Mouse (Mus musculus) intestine, embryonic 15.5 days (tissue): ENCODE results near the gene Sh3glb2. TPM values are rescaled to one million over a fixed set of nuclear protein-coding genes. Genes with fewer than 3 reads are reported as not detected.
A peak's percentile ranks its signal among the peaks of the same experiment; 100 is the strongest.

Experiments used
- ATAC-seq: fragments of 200-750 bp; cut with Nextera tagmentation; 2 replicates; pipeline ENCODE4 v1.8.0; 2017; ENCODE audit warnings: moderate TSS enrichment, moderate library complexity
- H3K27ac ChIP-seq: fragments of 300-500 bp; sonication (generic); 2 replicates; pipeline ENCODE4 v1.5.1; 2015; ENCODE audit warnings: mild to moderate bottlenecking, inconsistent platforms
- H3K27me3 ChIP-seq: fragments of 300-500 bp; sonication (generic); replicated peaks from 2 replicates; pipeline ENCODE4 v1.6.1; 2015; ENCODE audit warnings: inconsistent platforms
- H3K36me3 ChIP-seq: fragments of 300-500 bp; sonication (generic); 2 replicates; pipeline ENCODE4 v1.6.1; 2015; ENCODE audit warnings: inconsistent platforms
- H3K4me1 ChIP-seq: fragments of 300-500 bp; sonication (generic); replicated peaks from 2 replicates; pipeline ENCODE4 v1.6.1; 2015; ENCODE audit warnings: inconsistent platforms
- H3K4me2 ChIP-seq: fragments of 300-500 bp; sonication (generic); replicated peaks from 2 replicates; pipeline ENCODE4 v1.6.1; 2015; ENCODE audit warnings: mild to moderate bottlenecking, inconsistent platforms
- H3K4me3 ChIP-seq: fragments of 300-500 bp; sonication (generic); replicated peaks from 2 replicates; pipeline ENCODE4 v1.5.1; 2015; ENCODE audit warnings: inconsistent platforms
- H3K9ac ChIP-seq: fragments of 300-500 bp; sonication (generic); 2 replicates; pipeline ENCODE4 v1.6.1; 2015; ENCODE audit warnings: inconsistent platforms
- H3K9me3 ChIP-seq: fragments of 300-500 bp; sonication (generic); 2 replicates; pipeline ENCODE4 v1.6.1; 2016; ENCODE audit warnings: inconsistent platforms
- WGBS: fragments of 180-500 bp; shearing (Covaris S2); methylation state at CpG from one replicate; pipeline ENCODE4 v1.1.7; 2015; 5-methylcytosine and 5-hydroxymethylcytosine counted together
- polyA plus RNA-seq: library from polyadenylated mRNA; unstranded; fragments of >200 nt; fragmentation: Nextera tagmentation; extraction: Ambion mirVana; gene quantifications from 2 replicates; pipeline ENCODE4 v1.2.1, GENCODE M21; 2015

The Sh3glb2 gene
- polyA plus RNA-seq, 1 experiment from 2014 or later: 68.4 TPM

GRCm38 (mm10) chr2:30375893-30376292 lies 16.8 kb upstream of the Sh3glb2 start:
- ATAC-seq: no peak
- H3K27me3 ChIP-seq: no peaks in the 10 kb centered on the region
- no peaks in the 10 kb centered on the region for H3K4me1 ChIP-seq
- no peak overlapping the region for H3K9ac ChIP-seq
- H3K27ac ChIP-seq: no peak overlapping the region
- H3K4me2 ChIP-seq: no peak overlapping the region
- no peak overlapping the region for H3K4me3 ChIP-seq
- H3K36me3 ChIP-seq: peaks cover 49% of the 10 kb centered on the region
- H3K9me3 ChIP-seq: no peaks in the 10 kb centered on the region
- WGBS: 91% methylated on average over 10 of the region's 10 CpGs

DNA sequence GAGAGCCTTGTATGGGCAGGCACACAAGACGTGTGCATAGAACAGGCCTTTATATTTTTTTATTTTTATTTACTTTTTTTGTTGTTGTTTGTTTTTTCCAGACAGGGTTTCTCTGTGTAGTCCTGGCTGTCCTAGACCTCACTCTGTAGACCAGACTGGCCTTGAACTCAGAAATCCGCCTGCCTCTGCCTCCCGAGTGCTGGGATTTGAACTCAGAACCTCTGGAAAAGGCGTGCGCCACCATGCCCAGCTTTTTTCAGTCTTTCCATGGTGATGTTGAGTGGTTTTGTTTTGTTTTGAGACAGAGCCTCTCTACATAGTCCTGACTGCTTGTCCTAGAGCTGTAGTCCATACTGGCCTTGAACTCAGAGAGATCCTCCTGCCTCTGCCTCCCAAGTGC lies 13.6 kb upstream of the Sh3glb2 start:
- 95% methylated on average over 5 of the region's 5 CpGs for WGBS
- no peaks in the 10 kb centered on the region for H3K4me1 ChIP-seq
- no peak for ATAC-seq
- H3K27me3 ChIP-seq: no peaks in the 10 kb centered on the region
- no peak overlapping the region for H3K9ac ChIP-seq
- peaks cover 64% of the 10 kb centered on the region for H3K36me3 ChIP-seq
- no peaks in the 10 kb centered on the region for H3K9me3 ChIP-seq
- no peak overlapping the region for H3K4me2 ChIP-seq
- H3K4me3 ChIP-seq: no peak overlapping the region
- no peak overlapping the region for H3K27ac ChIP-seq

GRCm38 (mm10) chr2:30371544-30371943 lies 12.4 kb upstream of the Sh3glb2 start:
- no peak overlapping the region for H3K9ac ChIP-seq
- no peak overlapping the region for H3K4me2 ChIP-seq
- WGBS: 95% methylated on average over 8 of the region's 8 CpGs
- H3K27me3 ChIP-seq: no peaks in the 10 kb centered on the region
- no peak for ATAC-seq
- H3K9me3 ChIP-seq: no peaks in the 10 kb centered on the region
- H3K27ac ChIP-seq: no peak overlapping the region
- no peak overlapping the region for H3K4me3 ChIP-seq
- H3K4me1 ChIP-seq: no peaks in the 10 kb centered on the region
- H3K36me3 ChIP-seq: peaks cover 63% of the 10 kb centered on the region

DNA sequence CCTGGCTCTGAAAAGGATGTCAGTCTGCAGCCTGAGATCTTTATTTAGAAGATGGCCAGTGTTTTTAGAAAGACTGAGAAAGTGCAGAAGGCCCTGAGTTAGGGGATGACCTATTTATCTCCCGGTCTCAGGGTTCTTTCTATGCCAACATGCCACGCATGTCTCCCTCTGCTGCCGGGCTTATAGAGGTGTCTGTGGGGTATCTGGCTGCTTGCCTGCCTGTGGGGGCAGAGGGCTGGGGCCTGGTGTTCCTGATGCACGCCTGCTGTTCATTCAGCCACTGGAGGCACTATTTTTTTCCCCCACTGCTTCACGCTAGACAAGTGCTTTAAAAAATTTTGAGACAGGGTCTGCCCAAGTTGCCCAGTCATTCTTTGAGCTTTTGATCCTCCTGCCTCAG lies 7.1 kb upstream of the Sh3glb2 start:
- no peak overlapping the region for H3K9ac ChIP-seq
- H3K27me3 ChIP-seq: no peaks in the 10 kb centered on the region
- H3K36me3 ChIP-seq: peaks cover 34% of the 10 kb centered on the region
- no peaks in the 10 kb centered on the region for H3K9me3 ChIP-seq
- no peak overlapping the region for H3K27ac ChIP-seq
- 70% methylated on average over 5 of the region's 5 CpGs for WGBS
- no peak for ATAC-seq
- no peak overlapping the region for H3K4me2 ChIP-seq
- peaks cover 17% of the 10 kb centered on the region for H3K4me1 ChIP-seq
- no peak overlapping the region for H3K4me3 ChIP-seq

GRCm38 (mm10) chr2:30365281-30366069 lies 6.3 kb upstream of the Sh3glb2 start:
- no peaks in the 10 kb centered on the region for H3K9me3 ChIP-seq
- H3K4me1 ChIP-seq: peaks cover 19% of the 10 kb centered on the region
- no peak overlapping the region for H3K27ac ChIP-seq
- H3K9ac ChIP-seq: peak overlapping the region; percentile 86
- peaks cover 27% of the 10 kb centered on the region for H3K36me3 ChIP-seq
- peak overlapping the region; percentile 80 for H3K4me2 ChIP-seq
- H3K27me3 ChIP-seq: no peaks in the 10 kb centered on the region
- WGBS: 82% methylated on average over 2 of the region's 2 CpGs
- ATAC-seq: no peak
- H3K4me3 ChIP-seq: peak overlapping the region; percentile 93

DNA sequence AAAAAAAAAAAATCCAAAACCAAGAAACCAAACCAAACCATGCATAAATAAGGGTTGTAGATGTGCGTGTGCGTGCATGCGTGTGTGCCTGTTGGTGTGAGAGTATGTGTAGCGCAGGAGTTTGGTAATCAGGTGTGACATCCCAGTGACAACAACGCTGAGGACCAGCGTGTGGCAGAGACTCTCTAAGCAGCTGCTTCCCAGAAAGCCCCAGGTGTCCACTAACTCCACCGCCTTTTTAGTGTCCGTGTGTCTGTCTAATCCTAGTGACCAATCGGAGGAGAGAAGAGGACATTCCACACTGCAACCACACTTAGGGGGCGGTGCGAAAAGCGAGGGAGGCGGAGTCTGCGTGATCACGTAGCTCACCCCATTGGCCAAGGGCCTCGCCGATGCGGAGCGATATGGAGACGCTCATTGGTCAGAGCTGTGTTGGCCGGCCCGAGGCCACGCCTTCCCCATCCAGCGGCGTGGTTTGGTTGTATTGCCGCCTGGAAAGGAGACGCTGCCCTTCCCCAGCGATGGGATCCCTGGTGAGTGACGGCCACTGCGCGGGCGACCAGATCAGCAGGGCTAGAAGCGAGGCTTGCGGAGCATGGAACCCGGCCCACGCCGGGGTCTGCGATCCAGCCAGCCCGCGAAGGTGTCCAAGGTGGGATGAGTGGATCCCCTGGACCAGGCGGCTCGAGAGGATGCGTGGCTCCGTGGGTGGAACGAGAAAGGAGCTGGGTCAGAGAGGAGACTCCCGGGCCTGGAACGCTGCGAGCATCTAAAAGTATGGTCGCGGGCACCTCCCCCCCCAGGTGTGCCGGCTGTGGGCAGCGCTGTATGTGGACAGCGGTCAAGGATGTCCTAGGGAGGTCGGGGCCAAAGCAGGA lies 4.9 kb upstream of the Sh3glb2 start, which contains the start of gene Miga2:
Gene Miga2 (plus strand): TSS at position 461 of the 878 bp plus-strand sequence.
- Histone ChIP-seq H3K4me1 (peaks cover 19% of the 10 kb centered on the region), H3K27me3 (no peaks in the 10 kb centered on the region), H3K4me2 (peak within 1 kb of the TSS; percentile 80), H3K36me3 (peaks cover 16% of the 10 kb centered on the region), H3K9ac (peak within 1 kb of the TSS; percentile 86), H3K9me3 (no peaks in the 10 kb centered on the region), H3K4me3 (peak within 1 kb of the TSS; percentile 93), H3K27ac (peak within 1 kb of the TSS; percentile 65)
- ATAC-seq: peak; percentile 99
- under 1% methylated on average over 54 of the region's 54 CpGs for WGBS

- H3K4me3 ChIP-seq: no peak overlapping the region
- 67% methylated on average over 5 of the region's 5 CpGs for WGBS
These were observed 3.7 kb upstream of the Sh3glb2 start for GRCm38 (mm10) chr2:30362865-30363264.

GRCm38 (mm10) chr2:30360626-30361025 lies 1.5 kb upstream of the Sh3glb2 start:
- no peak overlapping the region for H3K4me3 ChIP-seq
- WGBS: 51% methylated on average over 10 of the region's 10 CpGs

More at GRCm38 (mm10) chr2:30362865-30363264, 3.7 kb upstream of the Sh3glb2 start:
- ATAC-seq: no peak
- H3K9ac ChIP-seq: no peak overlapping the region
- H3K4me2 ChIP-seq: no peak overlapping the region
- no peak overlapping the region for H3K27ac ChIP-seq
- no peaks in the 10 kb centered on the region for H3K9me3 ChIP-seq
- H3K27me3 ChIP-seq: no peaks in the 10 kb centered on the region
- peaks cover 4% of the 10 kb centered on the region; the same call in 1 of the 2 replicates for H3K36me3 ChIP-seq
- H3K4me1 ChIP-seq: peaks cover 28% of the 10 kb centered on the region

GRCm38 (mm10) chr2:30357552-30358510 lies 1.3 kb downstream of the Sh3glb2 start:
- H3K27ac ChIP-seq: peak overlapping the region; percentile 44; the same call in 1 of the 2 replicates
- peak; percentile 10; the same call in 1 of the 2 replicates for ATAC-seq
- H3K9ac ChIP-seq: peak overlapping the region; percentile 86; the same call in 1 of the 2 replicates

More at GRCm38 (mm10) chr2:30360626-30361025, 1.5 kb upstream of the Sh3glb2 start:
- H3K36me3 ChIP-seq: no peaks in the 10 kb centered on the region
- no peaks in the 10 kb centered on the region for H3K27me3 ChIP-seq
- no peak overlapping the region for H3K4me2 ChIP-seq
- no peak for ATAC-seq
- no peak overlapping the region for H3K9ac ChIP-seq
- H3K27ac ChIP-seq: no peak overlapping the region
- H3K9me3 ChIP-seq: no peaks in the 10 kb centered on the region
- H3K4me1 ChIP-seq: peaks cover 41% of the 10 kb centered on the region

GRCm38 (mm10) chr2:30356906-30357305 lies 2.2 kb downstream of the Sh3glb2 start:
- Histone ChIP-seq H3K9ac (no peak overlapping the region), H3K4me3 (no peak overlapping the region), H3K9me3 (no peaks in the 10 kb centered on the region), H3K36me3 (no peaks in the 10 kb centered on the region), H3K27ac (no peak overlapping the region), H3K27me3 (no peaks in the 10 kb centered on the region), H3K4me2 (peak overlapping the region; percentile 91; the same call in 1 of the 2 replicates), H3K4me1 (peaks cover 34% of the 10 kb centered on the region)
- WGBS: 55% methylated on average over 9 of the region's 9 CpGs
- no peak for ATAC-seq

More at GRCm38 (mm10) chr2:30357552-30358510, 1.3 kb downstream of the Sh3glb2 start:
- Histone ChIP-seq H3K4me3 (peak overlapping the region; percentile 83), H3K4me2 (peak overlapping the region; percentile 91), H3K36me3 (no peaks in the 10 kb centered on the region), H3K4me1 (peaks cover 34% of the 10 kb centered on the region), H3K27me3 (no peaks in the 10 kb centered on the region), H3K9me3 (no peaks in the 10 kb centered on the region)
- 41% methylated on average over 8 of the region's 8 CpGs for WGBS

DNA sequence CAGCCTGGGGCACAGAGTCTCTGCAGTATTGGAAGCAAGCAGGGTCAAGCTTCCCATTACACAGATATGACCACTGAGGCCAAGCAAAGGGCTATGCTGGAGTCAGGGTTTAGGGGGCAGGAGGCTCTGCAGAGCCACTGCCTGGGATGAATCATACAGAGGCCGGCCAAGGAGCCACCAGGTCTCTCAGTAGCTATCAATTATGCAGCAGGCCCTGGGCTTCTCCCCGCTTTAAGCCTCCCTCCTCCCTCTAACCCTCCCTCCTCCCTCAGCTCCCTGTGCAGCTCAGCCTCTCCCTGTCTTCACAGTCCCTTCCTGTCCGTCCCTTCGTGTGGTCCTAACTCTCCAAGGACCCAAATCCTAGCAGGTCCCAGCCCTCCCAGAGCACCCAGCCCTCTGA lies 2.9 kb downstream of the Sh3glb2 start:
- H3K9ac ChIP-seq: no peak overlapping the region
- peaks cover 34% of the 10 kb centered on the region for H3K4me1 ChIP-seq

More for the DNA sequence above, 2.9 kb downstream of the Sh3glb2 start:
- ATAC-seq: no peak
- Histone ChIP-seq H3K9me3 (no peaks in the 10 kb centered on the region), H3K27ac (0 out of 2 replicates have a peak overlapping the region, but pooled peaks have one; percentile 27), H3K4me2 (0 out of 2 replicates have a peak overlapping the region, but pooled peaks have one; percentile 9), H3K36me3 (no peaks in the 10 kb centered on the region), H3K27me3 (no peaks in the 10 kb centered on the region), H3K4me3 (no peak overlapping the region)
- WGBS: 45% methylated on average over 4 of the region's 4 CpGs
